Mouse (Mus musculus): ENCODE data around the gene Ndc80. TPM values are rescaled to one million over a fixed set of nuclear protein-coding genes. Genes with fewer than 3 reads are reported as not detected.

Gene Ndc80
- polyA plus RNA-seq (2014; fragmentation: Illumina TruSeq; extraction: RNeasy Lipid Tissue Mini Kit (QIAGEN cat#74804); ENCODE audit: low read depth, low replicate concordance): 6.2 TPM

DNA sequence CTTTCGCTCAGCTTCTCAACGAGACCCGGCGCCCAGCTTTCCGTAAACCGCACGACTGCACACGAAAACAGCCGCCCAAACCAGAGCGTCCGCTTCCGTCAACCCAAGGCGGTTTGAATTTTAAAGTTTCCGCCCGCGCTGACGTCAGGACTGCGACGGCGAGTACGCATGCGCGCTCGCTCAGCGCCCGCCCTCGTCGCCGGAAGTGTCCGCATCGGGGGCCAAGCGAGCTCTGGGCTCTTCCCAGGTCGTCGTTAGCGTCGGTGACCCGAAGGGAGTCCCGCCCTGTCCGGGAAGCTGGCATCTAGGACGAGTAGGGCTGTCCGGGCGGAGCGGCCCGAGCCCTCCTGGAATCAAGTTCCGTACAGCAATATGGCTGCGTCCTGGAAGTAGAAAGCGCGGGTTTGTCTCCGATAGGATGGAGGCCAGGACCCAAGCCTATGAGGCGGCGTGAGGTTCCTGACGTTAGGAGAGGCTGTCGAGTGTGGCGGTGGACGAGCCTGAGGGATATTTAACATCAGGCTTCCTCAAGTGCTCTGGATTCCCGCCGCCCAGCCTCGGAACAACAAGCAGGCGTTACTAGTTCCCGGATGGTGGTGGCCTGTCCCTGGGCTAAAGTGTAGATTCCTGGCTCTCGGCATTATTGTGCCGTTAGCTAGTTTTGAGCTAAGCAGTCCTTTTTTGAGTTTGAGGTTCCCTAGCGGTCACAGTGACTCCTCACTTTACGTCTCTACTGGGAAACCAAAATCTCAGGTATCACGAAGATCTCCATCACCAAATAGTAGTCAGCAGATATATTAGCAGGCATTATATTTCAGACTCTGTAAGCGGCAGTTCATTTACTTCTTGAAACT lies at the start of gene Ndc80:
Gene Ndc80 (minus strand): TSS at position 147 of the 854 bp plus-strand sequence.

DNA sequence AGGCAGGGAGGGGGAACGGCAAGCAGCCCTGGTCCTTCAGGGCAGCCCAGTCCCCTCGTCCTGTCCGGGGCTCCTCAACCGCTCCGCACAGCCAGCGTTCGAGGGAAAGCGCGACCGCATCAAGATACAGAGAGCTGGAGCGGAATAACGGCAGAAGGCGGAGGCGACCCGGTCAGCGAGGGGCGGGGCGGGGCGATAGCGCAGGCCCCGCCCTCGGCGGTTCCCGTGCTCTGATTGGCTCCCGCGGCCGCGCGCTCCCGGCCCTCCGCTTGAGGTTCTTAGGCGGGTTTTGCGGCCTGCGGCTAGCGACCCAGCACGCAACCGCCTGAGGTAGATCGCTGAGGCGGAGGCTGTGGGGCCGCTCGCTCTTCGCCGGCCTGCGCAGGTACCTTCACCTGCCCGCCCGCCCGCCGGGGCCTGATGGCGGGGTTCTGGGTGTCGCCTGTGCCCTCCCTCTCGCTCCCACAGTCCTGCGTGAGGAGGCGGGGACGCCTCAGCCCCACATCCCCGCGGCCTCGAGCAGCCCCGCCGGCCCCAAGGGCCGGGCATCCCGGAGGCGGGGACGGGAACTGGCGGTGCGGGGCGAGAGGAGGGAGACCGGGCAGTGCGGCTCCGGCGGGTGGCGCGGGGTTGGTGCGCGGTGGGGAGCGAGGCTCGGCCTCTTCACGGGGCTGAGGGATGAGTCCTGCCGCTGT lies 25.2 kb upstream of the Ndc80 start, which contains the start of gene Spdya:
Gene Spdya (plus strand): TSS at position 305 of the 695 bp plus-strand sequence.

DNA sequence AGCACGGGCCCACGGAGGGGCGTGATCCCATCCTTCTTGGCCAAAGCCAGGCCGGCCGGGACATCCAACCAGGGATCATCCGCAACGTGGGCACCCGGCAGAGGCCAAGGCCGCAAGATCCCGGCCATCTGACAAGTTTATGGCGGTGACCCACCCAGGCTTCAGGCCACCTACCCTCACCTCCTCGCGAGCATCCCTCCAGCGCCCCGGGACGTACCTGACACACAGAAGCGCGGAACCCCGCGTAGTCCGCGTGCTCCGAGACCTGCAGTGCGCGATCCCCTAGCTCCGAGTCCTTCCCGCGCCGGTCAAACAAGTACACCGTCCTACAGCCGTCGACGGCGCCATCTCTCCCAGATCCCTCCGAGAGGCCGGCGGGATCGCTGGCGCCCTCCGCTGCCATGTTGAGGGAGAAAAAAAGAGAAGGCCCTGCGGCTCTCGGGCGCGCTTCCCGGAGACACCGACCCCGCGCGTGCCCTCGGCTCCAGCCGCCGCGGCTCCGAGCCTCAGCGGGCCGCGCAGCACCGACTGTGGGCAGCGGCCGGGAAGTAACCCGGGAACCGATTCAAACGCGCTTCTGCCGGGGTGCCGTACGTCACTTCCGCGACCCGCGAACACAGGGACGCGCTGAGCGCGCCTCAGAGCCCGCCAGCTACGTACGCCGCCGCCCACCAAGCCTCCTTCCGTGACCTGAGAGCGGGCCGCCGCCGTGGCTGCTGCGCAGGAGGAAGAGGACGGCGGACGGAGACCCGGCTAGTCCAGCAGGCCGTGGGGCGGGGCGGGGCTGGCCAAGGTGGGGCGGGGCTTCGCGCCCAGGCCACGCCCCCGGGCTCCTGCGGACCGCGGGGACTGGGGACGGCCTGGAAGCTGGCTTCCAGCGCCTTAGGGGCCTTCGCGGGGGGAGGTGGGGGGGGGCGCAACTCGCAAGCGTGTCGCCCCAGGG lies 51.6 kb downstream of the Ndc80 start, which contains the start of gene Smchd1:
Gene Smchd1 (minus strand): TSS at position 582 of the 943 bp plus-strand sequence.

DNA sequence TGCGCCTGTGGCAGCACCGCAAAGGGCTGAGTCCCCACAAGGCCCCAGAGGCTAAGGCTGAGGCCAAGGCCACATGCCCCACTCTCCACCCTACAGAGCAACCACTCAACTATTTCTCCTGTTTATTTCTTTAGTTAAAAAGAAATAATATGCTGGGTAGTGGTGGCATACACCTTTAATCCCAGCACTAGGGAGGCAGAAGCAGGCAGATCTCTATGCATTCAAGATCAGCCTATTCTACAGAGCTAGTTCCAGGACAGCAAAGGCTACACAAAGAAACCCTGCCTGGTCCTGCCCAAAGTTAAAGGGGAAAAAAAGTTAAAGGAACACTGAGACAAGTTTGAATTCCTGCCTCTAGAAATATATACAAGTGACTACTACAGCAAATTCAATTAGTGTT lies 66.8 kb downstream of the Ndc80 start, which contains the start of gene Gm4707:
Gene Gm4707 (minus strand): TSS at position 101 of the 400 bp plus-strand sequence.

Other genes starting within 250 kb of the Ndc80 start
- gene Emilin2, start 214.9 kb downstream of the Ndc80 start, polyA plus RNA-seq (2014; fragmentation: Illumina TruSeq; extraction: RNeasy Lipid Tissue Mini Kit (QIAGEN cat#74804); ENCODE audit: low read depth, low replicate concordance): 4.0 TPM
- not detected for gene Gm4707, start 66.9 kb downstream of the Ndc80 start, polyA plus RNA-seq (2014; fragmentation: Illumina TruSeq; extraction: RNeasy Lipid Tissue Mini Kit (QIAGEN cat#74804); ENCODE audit: low read depth, low replicate concordance)
- 100 TPM for gene Smchd1, start 51.5 kb downstream of the Ndc80 start, polyA plus RNA-seq (2014; fragmentation: Illumina TruSeq; extraction: RNeasy Lipid Tissue Mini Kit (QIAGEN cat#74804); ENCODE audit: low read depth, low replicate concordance)
- gene Spdya, start 25.2 kb upstream of the Ndc80 start, polyA plus RNA-seq (2014; fragmentation: Illumina TruSeq; extraction: RNeasy Lipid Tissue Mini Kit (QIAGEN cat#74804); ENCODE audit: low read depth, low replicate concordance): 1.0 TPM
- 137 TPM for gene Wdr43, start 89.0 kb upstream of the Ndc80 start, polyA plus RNA-seq (2014; fragmentation: Illumina TruSeq; extraction: RNeasy Lipid Tissue Mini Kit (QIAGEN cat#74804); ENCODE audit: low read depth, low replicate concordance)
- gene Togaram2, start 146.4 kb upstream of the Ndc80 start, polyA plus RNA-seq (2014; fragmentation: Illumina TruSeq; extraction: RNeasy Lipid Tissue Mini Kit (QIAGEN cat#74804); ENCODE audit: low read depth, low replicate concordance): not detected
- not detected for gene Pcare, start 226.0 kb upstream of the Ndc80 start, polyA plus RNA-seq (2014; fragmentation: Illumina TruSeq; extraction: RNeasy Lipid Tissue Mini Kit (QIAGEN cat#74804); ENCODE audit: low read depth, low replicate concordance)
- gene Clip4, start 241.6 kb upstream of the Ndc80 start, polyA plus RNA-seq (2014; fragmentation: Illumina TruSeq; extraction: RNeasy Lipid Tissue Mini Kit (QIAGEN cat#74804); ENCODE audit: low read depth, low replicate concordance): 28.8 TPM